Mouse (Mus musculus) c-Kit-positive CD71-negative TER-119-negative erythroid progenitor cells, embryonic 14.5 days (primary cell): Measurements from ENCODE around the gene Kcnmb1.
A peak's percentile ranks its signal among the peaks of the same experiment; 100 is the strongest.

ENCODE experiments used
- DNase-seq: peaks from one replicate; pipeline ENCODE4 v3.0.0-alpha.2; 2013; ENCODE audit warnings: low read depth

Kcnmb1 gene

DNA sequence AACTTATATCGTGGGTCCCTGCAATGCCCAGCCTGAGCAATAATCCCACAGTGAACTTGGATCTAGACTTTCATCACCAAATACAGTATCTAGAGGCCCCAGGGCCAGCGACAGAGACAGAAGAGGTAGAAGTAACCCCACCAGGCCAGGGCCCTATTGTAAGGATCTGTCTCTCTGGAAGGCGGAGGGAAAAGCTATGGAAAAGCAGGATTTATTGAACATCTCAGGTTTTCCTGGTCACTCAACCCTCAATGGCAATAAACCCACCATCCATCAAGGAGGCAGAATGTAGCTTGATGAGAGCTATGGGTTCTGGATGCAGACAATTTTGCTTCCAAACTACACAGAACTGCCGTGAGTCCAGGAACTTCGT, 39.8 kb downstream of the Kcnmb1 start:
- DNase-seq, result no peak

DNA sequence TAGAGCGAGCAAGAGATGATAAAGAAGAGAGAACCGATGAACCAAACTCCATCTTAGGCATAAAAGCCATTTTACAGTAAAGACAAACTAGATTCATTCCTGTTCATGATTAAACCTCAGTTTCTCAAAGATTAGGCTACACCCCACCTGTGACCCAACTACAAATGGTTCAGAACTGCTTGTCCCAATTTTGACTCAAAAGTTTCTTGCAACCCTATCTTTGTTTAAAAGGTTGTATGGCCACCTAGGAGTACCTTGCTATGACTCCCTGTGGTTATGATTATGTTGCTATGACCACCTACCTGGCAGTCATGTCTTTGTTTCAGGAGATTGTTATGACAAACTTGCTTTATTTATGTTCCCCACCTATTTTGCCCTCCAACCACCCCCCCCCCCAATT, 44.8 kb downstream of the Kcnmb1 start:
- no peak for DNase-seq

- no peak for DNase-seq
Measured at GRCm38 (mm10) chr11:34008214-34008613, 45.4 kb downstream of the Kcnmb1 start.

GRCm38 (mm10) chr11:34008702-34009101, 45.9 kb downstream of the Kcnmb1 start:
- peak; percentile 70 for DNase-seq

GRCm38 (mm10) chr11:34009316-34010087, 46.7 kb downstream of the Kcnmb1 start:
- no peak for DNase-seq

DNA sequence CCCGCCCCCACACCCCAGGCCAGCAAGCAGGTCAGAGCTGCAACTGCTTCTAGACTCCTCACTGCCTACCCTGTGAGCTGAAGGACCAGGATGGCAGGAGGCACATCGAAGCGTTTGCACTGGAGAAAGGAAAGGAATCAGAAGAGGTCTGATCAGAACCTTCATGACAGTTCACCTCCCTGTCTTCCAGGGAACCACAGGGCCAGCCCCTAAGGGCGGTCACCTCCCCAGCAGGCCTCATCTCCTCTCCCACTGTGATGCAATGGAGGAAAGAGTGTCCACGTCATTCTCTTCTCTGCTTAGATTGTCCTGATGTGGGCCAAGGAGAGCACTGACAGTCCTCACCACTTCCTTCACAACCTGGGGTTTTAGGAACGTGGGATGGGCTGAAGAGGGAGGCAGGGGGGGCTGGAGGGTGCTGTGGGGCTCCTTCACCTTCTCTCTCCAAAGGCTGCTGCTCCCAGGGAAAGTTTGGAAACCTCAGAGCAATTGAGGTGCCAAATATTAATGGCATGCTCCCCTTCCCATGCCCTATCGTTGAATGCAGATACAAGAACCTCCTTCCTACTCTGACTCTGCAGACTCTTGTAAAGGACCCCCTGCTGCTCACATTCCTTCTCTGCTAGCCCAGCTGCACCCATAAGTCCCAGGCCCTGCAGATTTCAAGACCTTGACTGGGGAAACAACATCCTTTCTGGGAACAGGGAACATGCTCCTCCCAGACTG, 47.5 kb downstream of the Kcnmb1 start:
- no peak for DNase-seq

DNA sequence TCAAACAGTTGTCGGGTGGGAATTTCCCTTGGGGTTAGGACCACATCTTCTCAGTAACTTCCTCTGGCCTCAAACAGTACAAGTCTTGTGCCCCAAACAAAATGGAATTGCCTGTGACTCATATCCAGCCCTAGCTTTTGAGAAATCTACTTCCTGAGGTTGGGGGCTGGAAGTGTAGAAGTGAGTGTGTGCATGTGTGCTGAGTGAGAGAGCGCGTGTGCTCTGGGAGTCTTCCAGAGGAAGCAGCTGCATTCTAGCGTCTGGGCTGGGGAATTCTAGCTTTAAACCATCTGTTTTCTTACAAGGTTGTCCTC, 48.0 kb downstream of the Kcnmb1 start:
- no peak for DNase-seq

GRCm38 (mm10) chr11:34012007-34012652, 49.3 kb downstream of the Kcnmb1 start:
- DNase-seq, result no peak
